Mouse (Mus musculus): ENCODE results near the gene Bbs9. TPM values are rescaled to one million over a fixed set of nuclear protein-coding genes. Genes with fewer than 3 reads are reported as not detected.

Bbs9 gene
- polyA plus RNA-seq, 1 experiment from 2014 or later = 20.4 TPM

DNA sequence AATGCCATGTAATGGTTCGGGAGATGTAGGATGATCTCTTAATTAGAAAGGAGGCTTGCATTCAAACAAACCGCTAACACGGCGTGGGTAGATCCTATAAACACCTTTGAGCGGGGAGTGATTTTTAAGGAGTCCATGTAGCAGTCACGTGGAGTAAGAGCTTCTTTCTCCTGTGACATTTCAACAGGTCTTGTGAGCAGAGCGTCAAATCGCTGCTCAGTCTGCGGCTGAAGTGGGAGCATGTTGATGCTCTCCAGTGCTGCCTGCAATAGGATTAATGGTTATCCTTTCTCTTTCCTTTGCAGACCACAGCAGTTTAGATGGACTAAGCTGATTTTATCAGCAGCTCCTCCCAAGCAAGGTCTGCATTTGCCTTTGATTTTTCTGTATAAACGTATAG lies 750 bp downstream of the Bbs9 start:
- no peaks in the 10 kb centered on the region for H3K36me3 ChIP-seq (replicated peaks)
- WGBS = 5% methylated on average over 10 of the region's 10 CpGs
- H3K4me3 ChIP-seq (replicated peaks) = peak overlapping the region; percentile 63
- H3K9ac ChIP-seq = peak overlapping the region; percentile 66
- H3K9me3 ChIP-seq = no peaks in the 10 kb centered on the region
- 0 out of 2 replicates have a peak, but pooled peaks cover 4% of the 10 kb centered on the region for H3K4me1 ChIP-seq
- H3K27me3 ChIP-seq = no peaks in the 10 kb centered on the region
- 0 out of 2 replicates have a peak, but pooled peaks have one; percentile 2 for ATAC-seq (ENCODE audit: low FRiP score)
- H3K27ac ChIP-seq = no peak overlapping the region
- H3K4me2 ChIP-seq = peak overlapping the region; percentile 81

DNA sequence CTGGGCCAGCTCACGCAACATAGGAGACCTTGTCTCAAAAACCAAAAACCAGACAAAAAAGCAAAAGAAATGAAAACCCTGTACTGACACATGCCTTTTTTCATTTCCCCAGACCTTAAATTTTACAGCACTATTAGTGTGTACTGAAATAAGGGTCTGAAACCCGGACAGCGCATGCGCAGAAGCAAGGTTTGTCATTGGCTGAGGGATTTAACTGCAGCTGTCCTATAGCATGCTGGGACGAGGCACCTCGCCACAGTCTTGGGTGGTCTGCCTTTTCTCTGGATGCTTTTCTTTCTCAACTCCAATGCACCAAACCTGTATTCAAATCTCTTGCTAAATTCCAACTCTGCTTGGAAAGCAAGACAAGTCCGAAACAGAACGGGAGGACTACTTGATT lies 3.4 kb downstream of the Bbs9 start:
- 95% methylated on average over 8 of the region's 8 CpGs for WGBS
- no peak overlapping the region for H3K27ac ChIP-seq
- no peak overlapping the region for H3K4me3 ChIP-seq (replicated peaks)
- H3K9me3 ChIP-seq = no peaks in the 10 kb centered on the region
- 0 out of 2 replicates have a peak, but pooled peaks cover 4% of the 10 kb centered on the region for H3K4me1 ChIP-seq
- H3K4me2 ChIP-seq = no peak overlapping the region
- ATAC-seq (ENCODE audit: low FRiP score) = no peak
- no peaks in the 10 kb centered on the region for H3K27me3 ChIP-seq
- no peaks in the 10 kb centered on the region for H3K36me3 ChIP-seq (replicated peaks)
- no peak overlapping the region for H3K9ac ChIP-seq

DNA sequence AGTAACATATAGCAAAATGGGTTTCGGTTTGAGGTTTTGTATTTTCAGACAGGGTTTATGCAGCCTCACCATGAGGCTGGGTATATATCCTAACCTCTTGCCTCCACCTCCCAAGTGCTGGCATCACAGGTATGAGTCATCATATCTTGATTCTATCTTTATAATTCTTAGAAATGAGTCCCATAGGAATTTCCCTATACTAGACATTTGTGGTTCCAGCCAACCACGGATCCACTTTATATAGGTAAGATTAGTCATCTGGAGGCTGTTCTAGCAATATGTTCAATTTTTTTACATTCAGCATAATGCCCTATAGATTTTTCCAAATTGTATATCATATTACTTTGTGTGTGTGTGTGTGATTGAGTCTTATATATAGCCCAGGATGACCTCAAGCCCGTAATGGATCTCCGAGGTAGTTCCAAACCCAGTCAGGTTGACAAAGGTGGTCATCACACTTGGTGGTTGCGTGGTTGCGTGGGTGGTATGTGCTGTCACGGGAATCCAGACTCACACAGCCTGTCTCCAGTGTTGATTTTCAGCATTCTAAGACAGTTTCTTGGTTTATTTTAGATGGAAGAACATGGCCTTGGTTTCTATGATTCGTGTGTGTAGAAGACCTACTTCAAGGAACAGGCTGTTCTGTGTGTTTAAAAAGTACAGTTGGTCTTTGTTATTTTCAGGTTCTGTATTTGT lies 8.5 kb downstream of the Bbs9 start:
- Histone ChIP-seq H3K27me3 (no peaks in the 10 kb centered on the region), H3K4me1 (no peaks in the 10 kb centered on the region), H3K9ac (no peak overlapping the region), H3K9me3 (no peaks in the 10 kb centered on the region), H3K4me2 (no peak overlapping the region), H3K4me3 (replicated peaks) (no peak overlapping the region), H3K27ac (no peak overlapping the region), H3K36me3 (replicated peaks) (no peaks in the 10 kb centered on the region)
- no peak for ATAC-seq (ENCODE audit: low FRiP score)
- WGBS = 94% methylated on average over 8 of the region's 8 CpGs

DNA sequence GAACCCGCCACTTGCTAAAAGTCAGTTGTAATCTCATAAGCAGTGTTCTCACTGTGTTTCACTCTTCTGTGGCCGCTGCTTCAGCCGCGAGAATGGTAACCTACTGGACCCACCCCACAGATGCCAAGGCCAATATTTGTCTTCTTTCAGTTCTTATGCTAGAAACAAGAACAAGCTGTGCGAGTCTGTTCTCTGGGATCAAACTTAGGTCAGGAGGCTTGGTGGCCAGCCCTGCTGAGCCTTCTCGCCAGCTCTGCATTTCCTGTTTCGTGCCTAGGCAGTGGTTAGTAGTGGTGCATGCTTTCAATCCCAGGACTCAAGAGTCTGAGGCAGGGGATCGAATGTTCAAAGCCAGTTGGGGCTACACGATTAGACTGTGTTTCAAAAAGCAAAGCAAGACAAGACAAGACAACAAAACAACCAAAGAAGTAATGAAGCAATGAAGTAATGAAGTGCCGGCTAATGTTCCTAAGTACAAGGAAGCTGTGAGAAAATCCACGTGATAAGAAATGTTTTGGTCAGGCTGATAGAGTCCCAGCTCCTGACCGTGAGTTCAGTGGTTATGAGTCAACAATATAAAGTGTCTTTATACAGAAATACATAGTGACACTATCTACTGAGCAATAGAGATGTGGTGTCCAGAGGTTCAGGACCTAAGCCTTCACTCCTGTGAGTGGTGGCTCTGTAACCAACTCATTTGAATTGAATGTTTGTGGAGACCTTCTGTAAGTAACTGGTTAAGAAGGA lies 9.2 kb downstream of the Bbs9 start:
- H3K27ac ChIP-seq = no peak overlapping the region
- no peak overlapping the region for H3K9ac ChIP-seq
- no peaks in the 10 kb centered on the region for H3K9me3 ChIP-seq
- whole genome bisulfite sequencing = 95% methylated on average over 12 of the region's 12 CpGs
- no peak overlapping the region for H3K4me3 ChIP-seq (replicated peaks)
- no peak for ATAC-seq (ENCODE audit: low FRiP score)
- H3K4me2 ChIP-seq = no peak overlapping the region
- H3K27me3 ChIP-seq = no peaks in the 10 kb centered on the region
- H3K4me1 ChIP-seq = no peaks in the 10 kb centered on the region
- H3K36me3 ChIP-seq (replicated peaks) = no peaks in the 10 kb centered on the region

DNA sequence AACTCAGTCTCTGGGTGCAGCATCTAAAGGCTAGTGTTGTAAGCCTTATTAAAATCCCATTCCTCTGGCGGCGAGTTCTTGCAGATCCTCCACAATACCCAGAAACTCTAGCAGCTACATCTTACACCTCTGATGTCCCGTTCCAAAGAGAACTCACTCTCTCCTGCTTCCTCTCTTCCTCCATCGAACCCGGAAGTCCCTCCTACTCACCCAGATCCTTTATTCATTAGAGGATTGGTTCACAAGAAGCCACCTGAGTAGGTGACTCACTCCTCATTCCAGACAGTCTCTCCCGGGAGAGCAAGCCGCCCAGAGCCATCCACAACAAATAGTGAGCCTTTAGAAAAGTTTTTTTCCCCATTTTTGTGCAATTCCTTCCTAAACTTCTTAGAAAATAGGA lies 10.7 kb downstream of the Bbs9 start:
- Histone ChIP-seq H3K9me3 (no peaks in the 10 kb centered on the region), H3K4me2 (no peak overlapping the region), H3K4me3 (replicated peaks) (no peak overlapping the region), H3K27me3 (no peaks in the 10 kb centered on the region), H3K36me3 (replicated peaks) (no peaks in the 10 kb centered on the region), H3K4me1 (no peaks in the 10 kb centered on the region), H3K9ac (no peak overlapping the region), H3K27ac (no peak overlapping the region)
- WGBS = 90% methylated on average over 7 of the region's 7 CpGs
- no peak for ATAC-seq (ENCODE audit: low FRiP score)

DNA sequence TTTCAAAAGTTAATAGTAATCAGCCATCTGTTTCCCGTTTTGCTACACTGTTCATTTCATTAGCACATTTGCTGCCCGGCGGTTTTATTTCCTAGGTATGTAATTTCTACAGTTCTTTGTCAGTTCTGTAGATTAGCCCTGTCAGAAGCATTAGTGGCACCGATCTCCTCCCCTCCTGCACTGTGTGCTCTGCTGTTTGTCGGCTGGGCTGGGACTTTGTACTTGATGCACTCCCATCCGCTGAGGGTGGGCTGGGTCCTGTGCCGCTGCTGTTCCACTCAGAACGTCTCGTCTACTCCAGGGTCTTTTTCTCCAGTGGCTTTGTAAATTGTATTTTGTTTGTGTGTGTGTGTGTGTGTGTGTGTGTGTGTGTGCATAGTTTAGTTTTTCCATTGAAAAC lies 13.4 kb downstream of the Bbs9 start:
- H3K4me1 ChIP-seq = no peaks in the 10 kb centered on the region
- H3K27me3 ChIP-seq = no peaks in the 10 kb centered on the region
- no peak for ATAC-seq (ENCODE audit: low FRiP score)
- H3K4me2 ChIP-seq = no peak overlapping the region
- no peaks in the 10 kb centered on the region for H3K36me3 ChIP-seq (replicated peaks)
- H3K27ac ChIP-seq = no peak overlapping the region
- no peak overlapping the region for H3K9ac ChIP-seq
- whole genome bisulfite sequencing = 54% methylated on average over 9 of the region's 9 CpGs
- H3K9me3 ChIP-seq = no peaks in the 10 kb centered on the region
- no peak overlapping the region for H3K4me3 ChIP-seq (replicated peaks)

DNA sequence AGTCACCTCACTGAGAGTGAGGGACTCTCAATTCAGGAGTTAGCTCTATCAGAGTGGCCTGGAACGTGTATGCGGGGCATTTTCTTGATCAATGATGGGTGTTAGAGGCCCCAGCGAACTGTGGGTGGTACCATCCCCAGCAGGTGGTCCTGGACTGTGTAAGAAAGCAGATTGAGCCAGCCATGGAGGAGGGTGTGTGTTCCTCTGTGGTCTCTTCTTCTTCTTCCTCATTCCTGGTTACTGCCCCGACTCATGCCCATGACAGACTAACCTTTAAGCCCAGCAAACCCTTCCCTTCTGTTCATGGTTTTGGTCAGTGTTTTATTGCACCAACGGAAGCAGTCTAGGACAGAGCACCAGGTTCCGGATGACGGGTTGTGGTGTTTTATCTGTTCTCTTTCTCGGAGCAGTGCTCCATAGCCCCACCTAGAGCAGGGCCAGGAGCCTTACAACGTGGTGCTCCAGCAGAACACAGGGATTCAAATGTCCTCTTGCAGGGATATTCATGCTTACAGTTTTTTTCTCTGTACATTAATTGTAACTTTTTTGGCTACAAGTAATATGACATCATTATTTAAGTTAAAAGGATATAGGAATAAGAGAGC lies 18.8 kb downstream of the Bbs9 start:
- H3K4me1 ChIP-seq = no peaks in the 10 kb centered on the region
- H3K4me3 ChIP-seq (replicated peaks) = no peak overlapping the region
- no peak overlapping the region for H3K27ac ChIP-seq
- no peak overlapping the region for H3K9ac ChIP-seq
- no peak for ATAC-seq (ENCODE audit: low FRiP score)
- WGBS = 81% methylated on average over 9 of the region's 9 CpGs
- H3K9me3 ChIP-seq = no peaks in the 10 kb centered on the region
- no peaks in the 10 kb centered on the region for H3K27me3 ChIP-seq
- H3K36me3 ChIP-seq (replicated peaks) = no peaks in the 10 kb centered on the region
- no peak overlapping the region for H3K4me2 ChIP-seq

DNA sequence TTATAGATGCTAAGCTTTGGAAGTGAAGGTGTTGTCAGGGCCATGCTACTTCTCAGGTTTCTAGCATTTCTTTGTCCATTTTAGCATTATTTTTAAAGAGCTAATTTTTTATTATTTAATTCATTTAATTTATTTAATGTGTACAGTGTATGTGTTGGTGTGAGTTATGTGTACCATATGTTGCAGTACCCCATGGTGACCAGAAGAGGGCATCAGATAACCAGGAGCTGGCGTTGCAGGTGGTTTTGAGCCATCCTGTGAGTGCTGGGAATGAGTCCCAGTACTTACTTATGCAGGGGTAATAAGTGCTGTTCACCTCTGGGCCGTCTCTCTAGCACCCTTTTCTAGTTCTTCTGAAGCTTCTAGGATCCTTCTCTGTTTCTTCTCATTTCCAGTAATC lies 19.6 kb downstream of the Bbs9 start:
- ATAC-seq (ENCODE audit: low FRiP score) = no peak
- Histone ChIP-seq H3K9ac (no peak overlapping the region), H3K36me3 (replicated peaks) (no peaks in the 10 kb centered on the region), H3K27me3 (no peaks in the 10 kb centered on the region), H3K27ac (no peak overlapping the region), H3K4me2 (no peak overlapping the region), H3K9me3 (no peaks in the 10 kb centered on the region), H3K4me3 (replicated peaks) (no peak overlapping the region), H3K4me1 (no peaks in the 10 kb centered on the region)
- WGBS = 85% methylated on average over 2 of the region's 2 CpGs

DNA sequence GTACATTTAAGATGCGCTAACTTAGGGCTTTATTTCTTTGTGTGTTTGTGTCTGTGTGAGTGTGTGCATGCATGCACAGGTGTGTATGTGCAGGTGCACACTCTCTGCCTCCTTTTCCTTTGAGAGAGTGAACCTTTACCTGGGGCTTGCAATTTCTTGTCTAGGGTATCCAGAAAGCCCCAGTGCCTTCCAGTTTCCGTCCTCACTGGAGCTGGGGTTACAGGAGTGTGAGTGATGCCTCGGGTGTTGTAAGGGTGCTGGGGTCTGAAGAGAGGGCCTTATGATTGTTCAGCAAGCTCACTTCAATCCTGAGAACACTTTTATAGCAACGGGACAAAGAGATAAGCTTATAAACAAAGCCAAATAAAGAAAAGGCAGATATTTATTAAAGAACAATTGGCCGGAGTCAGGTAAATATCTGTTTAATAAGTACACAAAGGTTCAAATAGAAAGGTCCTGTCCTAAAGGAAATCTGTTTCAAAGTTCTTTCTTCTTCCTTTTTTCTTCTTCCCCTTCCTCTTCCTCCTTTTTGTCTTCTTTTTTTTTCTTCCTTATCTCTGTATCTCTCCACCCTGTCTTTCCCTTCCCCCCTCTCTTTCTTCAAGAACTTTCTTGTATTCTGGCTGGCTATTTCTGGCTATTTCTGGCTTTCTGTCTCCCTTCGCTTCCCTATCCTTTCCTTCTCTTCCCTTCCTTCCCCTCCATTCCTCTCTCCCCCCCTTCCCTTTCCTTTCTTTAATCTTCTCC lies 21.7 kb downstream of the Bbs9 start:
- Histone ChIP-seq H3K4me2 (no peak overlapping the region), H3K27ac (no peak overlapping the region), H3K4me1 (no peaks in the 10 kb centered on the region), H3K4me3 (replicated peaks) (no peak overlapping the region), H3K9me3 (no peaks in the 10 kb centered on the region), H3K36me3 (replicated peaks) (no peaks in the 10 kb centered on the region), H3K27me3 (no peaks in the 10 kb centered on the region), H3K9ac (no peak overlapping the region)
- WGBS = 88% methylated on average over 6 of the region's 6 CpGs
- ATAC-seq (ENCODE audit: low FRiP score) = no peak

DNA sequence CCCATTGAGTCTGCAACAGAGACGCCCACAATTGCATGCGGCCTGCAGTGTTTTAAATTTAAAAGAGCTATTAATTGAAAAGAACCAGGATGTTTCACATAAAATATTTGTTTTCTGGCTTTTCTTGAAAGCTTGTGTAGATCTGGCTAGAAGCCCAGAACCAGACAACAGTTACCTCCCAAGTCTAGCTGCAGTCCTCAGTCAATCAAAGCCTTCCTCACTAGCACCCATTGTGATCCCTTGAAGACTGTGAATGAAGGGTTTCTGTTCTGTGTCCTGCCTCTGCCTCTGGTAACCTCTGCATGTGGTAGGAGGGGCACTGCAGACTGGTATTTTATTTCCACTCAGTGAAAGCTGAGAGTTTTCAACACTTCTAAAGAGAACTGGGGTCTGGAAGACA lies 27.5 kb downstream of the Bbs9 start:
- Histone ChIP-seq H3K4me1 (peaks cover 12% of the 10 kb centered on the region; the same call in 1 of the 2 replicates), H3K4me3 (replicated peaks) (no peak overlapping the region), H3K27ac (no peak overlapping the region), H3K27me3 (no peaks in the 10 kb centered on the region), H3K9ac (no peak overlapping the region), H3K4me2 (no peak overlapping the region), H3K36me3 (replicated peaks) (no peaks in the 10 kb centered on the region), H3K9me3 (no peaks in the 10 kb centered on the region)
- 65% methylated on average over 2 of the region's 2 CpGs for WGBS
- ATAC-seq (ENCODE audit: low FRiP score) = no peak

DNA sequence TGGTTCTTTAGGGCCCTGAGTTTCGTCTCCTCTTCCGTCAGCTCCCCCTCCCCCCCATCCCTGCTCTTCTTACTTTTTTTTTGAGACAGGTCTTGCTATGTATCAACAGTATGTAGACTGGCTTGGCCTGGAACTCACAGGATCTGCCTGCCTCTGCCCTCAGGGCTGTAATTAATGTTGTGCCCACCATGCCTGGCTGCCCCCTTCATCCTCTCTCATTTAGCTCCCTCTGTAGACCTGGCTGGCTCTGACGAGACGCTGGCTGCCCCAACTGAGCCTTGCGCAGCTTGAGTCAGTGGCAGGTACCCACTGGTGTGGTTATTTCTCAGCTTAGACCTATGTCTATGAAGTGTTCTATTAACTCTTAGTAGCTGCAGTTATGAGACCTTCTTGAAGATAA lies 28.1 kb downstream of the Bbs9 start:
- no peak for ATAC-seq (ENCODE audit: low FRiP score)
- no peaks in the 10 kb centered on the region for H3K36me3 ChIP-seq (replicated peaks)
- no peaks in the 10 kb centered on the region for H3K9me3 ChIP-seq
- no peak overlapping the region for H3K4me2 ChIP-seq
- H3K27ac ChIP-seq = no peak overlapping the region
- WGBS = 67% methylated on average over 5 of the region's 5 CpGs
- H3K4me3 ChIP-seq (replicated peaks) = no peak overlapping the region
- no peaks in the 10 kb centered on the region for H3K27me3 ChIP-seq
- peaks cover 12% of the 10 kb centered on the region; the same call in 1 of the 2 replicates for H3K4me1 ChIP-seq
- no peak overlapping the region for H3K9ac ChIP-seq

DNA sequence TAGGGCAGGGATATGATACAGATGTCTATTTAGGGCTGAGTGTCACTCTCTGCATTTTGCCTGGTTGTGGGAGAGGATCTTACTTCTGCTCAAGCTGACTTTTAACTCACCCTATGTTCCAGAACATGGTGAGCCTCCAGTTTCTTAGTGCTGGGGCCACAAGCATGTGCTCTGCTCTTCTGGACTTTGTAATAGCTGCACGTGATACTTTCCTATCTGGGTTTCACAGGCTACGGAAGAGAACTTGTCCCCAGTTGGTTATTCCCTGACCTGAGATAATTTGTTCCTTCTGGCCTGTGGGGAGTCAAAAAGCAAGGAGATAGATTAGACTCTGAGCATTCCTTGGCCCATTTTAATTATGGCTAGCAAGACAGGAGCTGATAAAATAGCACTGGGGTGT lies 30.1 kb downstream of the Bbs9 start:
- Histone ChIP-seq H3K4me1 (peaks cover 12% of the 10 kb centered on the region; the same call in 1 of the 2 replicates), H3K27ac (no peak overlapping the region), H3K4me3 (replicated peaks) (no peak overlapping the region), H3K9me3 (no peaks in the 10 kb centered on the region), H3K27me3 (no peaks in the 10 kb centered on the region), H3K9ac (no peak overlapping the region), H3K4me2 (no peak overlapping the region), H3K36me3 (replicated peaks) (no peaks in the 10 kb centered on the region)
- no peak for ATAC-seq (ENCODE audit: low FRiP score)
- WGBS = 77% methylated on average over 2 of the region's 2 CpGs

Data from forebrain, embryonic 12.5 days (tissue).